8 mouse cellular contexts compared by ENCODE assay signal in the genomic region with DNA sequence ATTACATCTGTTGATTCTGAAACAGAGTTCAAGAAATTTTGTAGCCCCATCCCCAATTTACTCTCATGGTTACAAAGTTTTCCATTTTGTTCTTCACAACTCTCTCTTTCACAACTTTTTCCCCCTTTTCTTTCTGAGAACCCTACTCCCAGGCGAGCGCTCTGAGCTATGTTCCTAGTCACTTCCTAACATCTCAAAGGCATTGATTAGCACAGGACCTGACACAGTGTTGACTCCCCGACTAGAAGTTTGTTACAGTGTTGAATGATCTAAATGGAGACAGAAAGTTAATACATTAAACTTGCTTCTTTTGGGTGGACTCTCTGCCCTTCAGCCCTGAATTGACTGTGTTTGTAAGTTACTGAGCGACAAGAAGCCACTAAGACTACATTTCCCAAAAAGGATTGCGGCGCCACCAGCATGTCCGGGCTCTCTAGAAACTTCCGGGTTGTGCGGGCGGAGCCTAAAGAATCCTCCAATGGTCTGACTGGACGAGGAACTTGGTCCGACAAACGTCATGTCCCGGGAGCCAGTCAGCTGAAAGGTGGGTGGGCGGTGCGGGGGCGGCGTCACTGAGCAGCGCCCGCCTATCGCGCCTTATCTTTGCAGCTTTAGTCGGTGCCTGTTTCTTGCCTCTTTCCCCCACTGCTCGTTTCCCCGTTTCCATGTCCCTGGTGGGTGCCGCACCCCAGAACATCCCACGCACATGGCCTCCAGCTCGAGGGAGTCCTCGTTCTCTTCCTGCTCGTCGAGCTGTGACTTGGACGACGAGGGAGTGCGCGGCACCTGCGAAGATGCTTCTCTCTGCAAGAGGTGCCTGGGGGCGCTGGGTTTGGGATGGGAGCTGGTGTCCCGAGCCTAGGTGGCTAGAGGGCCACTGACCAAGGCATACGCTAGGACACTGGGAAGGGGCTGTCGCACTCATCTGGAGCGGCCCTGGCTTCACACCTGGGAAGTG. TPM values are rescaled to one million over a fixed set of nuclear protein-coding genes. Genes with fewer than 3 reads are reported as not detected.
A peak's percentile ranks its signal among the peaks of the same experiment; 100 is the strongest.
DNase-seq lines count a peak whose midpoint lies in the region; ATAC-seq lines count a peak whose summit lies in the region.

No protein-coding gene starts in this region.

- H3K27ac ChIP-seq in heart, embryonic 10.5 days = peak overlapping the region; percentile 78
- peak overlapping the region; percentile 67 for H3K27ac ChIP-seq in kidney, embryonic 15.5 days

- no peaks in the 10 kb centered on the region for H3K36me3 ChIP-seq in heart, embryonic 10.5 days
- no peaks in the 10 kb centered on the region for H3K36me3 ChIP-seq in kidney, embryonic 15.5 days

- peak overlapping the region; percentile 75 for H3K4me3 ChIP-seq in heart, embryonic 10.5 days
- H3K4me3 ChIP-seq in kidney, embryonic 15.5 days (replicated peaks) = peak overlapping the region; percentile 91

- peak overlapping the region; percentile 88 for H3K4me2 ChIP-seq in kidney, embryonic 15.5 days

- peaks cover 16% of the 10 kb centered on the region for H3K4me1 ChIP-seq in heart, embryonic 10.5 days
- peaks cover 20% of the 10 kb centered on the region for H3K4me1 ChIP-seq in kidney, embryonic 15.5 days

- DNase-seq in B cell, adult 2 months = peak; percentile 91 to 94
- peak; percentile 99 for DNase-seq in brain, adult 2 months (ENCODE audit: low read depth, low spot score)
- peak; percentile 99 for DNase-seq in heart, embryonic 10.5 days (ENCODE audit: low spot score)
- peak; percentile 97 for DNase-seq in liver
- peak; percentile 94 to 95 for DNase-seq in spleen, postnatal 4 days (ENCODE audit: low spot score in 2 of 2)

- H3K9me3 ChIP-seq in heart, embryonic 10.5 days = no peaks in the 10 kb centered on the region
- no peaks in the 10 kb centered on the region for H3K9me3 ChIP-seq in kidney, embryonic 15.5 days (replicated peaks)

- WGBS in heart, embryonic 10.5 days = 3% methylated on average over 41 of the region's 41 CpGs
- 4% methylated on average over 41 of the region's 41 CpGs for WGBS in kidney, embryonic 15.5 days

- H3K9ac ChIP-seq in kidney, embryonic 15.5 days = peak overlapping the region; percentile 85

- peak; percentile 99 for ATAC-seq in erythroblast, adult 5-6 weeks (replicated peaks; ENCODE audit: low FRiP score, poor library complexity, severe bottlenecking)
- peak; percentile 99 for ATAC-seq in kidney, embryonic 15.5 days (replicated peaks; ENCODE audit: low FRiP score)
- ATAC-seq in monocyte, adult 5-6 weeks (replicated peaks; ENCODE audit: insufficient number of reproducible peaks, low FRiP score, low TSS enrichment, poor library complexity, severe bottlenecking) = peak; percentile 98

- no peaks in the 10 kb centered on the region for H3K27me3 ChIP-seq in heart, embryonic 10.5 days (ENCODE audit: insufficient read depth, poor library complexity, severe bottlenecking)
- no peaks in the 10 kb centered on the region for H3K27me3 ChIP-seq in kidney, embryonic 15.5 days

RNA-seq across cellular contexts. Expression of gene Arhgap17, which starts 8.0 kb away (rescaled TPM):
- total RNA-seq in erythroblast, adult 5-6 weeks (2015; ENCODE audit: low replicate concordance) = 16.5 and 24.5 TPM in 2 replicates
- total RNA-seq in erythroblast, adult 5-6 weeks (2017; ENCODE audit: low replicate concordance) = 5.4 and 7.2 TPM in 2 replicates
- polyA plus RNA-seq in heart, embryonic 10.5 days (2016; fragmentation: Nextera tagmentation; extraction: Ambion mirVana) = 24.0 and 27.0 TPM in 2 replicates
- 23.7 and 25.2 TPM in 2 replicates for polyA plus RNA-seq in kidney, embryonic 15.5 days (2015; fragmentation: Nextera tagmentation; extraction: Ambion mirVana)
- 32.6 to 77.7 TPM (median 39.3 TPM) in 3 replicates for total RNA-seq in monocyte, adult 5-6 weeks (2017)

RNA-seq across cellular contexts. Expression of gene Lcmt1, which starts 8.1 kb away (rescaled TPM):
- 2.9 and 14.0 TPM in 2 replicates for total RNA-seq in erythroblast, adult 5-6 weeks (2015; ENCODE audit: low replicate concordance)
- 7.8 and 18.0 TPM in 2 replicates for total RNA-seq in erythroblast, adult 5-6 weeks (2017; ENCODE audit: low replicate concordance)
- polyA plus RNA-seq in heart, embryonic 10.5 days (2016; fragmentation: Nextera tagmentation; extraction: Ambion mirVana) = 42.7 and 50.2 TPM in 2 replicates
- polyA plus RNA-seq in kidney, embryonic 15.5 days (2015; fragmentation: Nextera tagmentation; extraction: Ambion mirVana) = 54.5 and 54.9 TPM in 2 replicates
- 19.3 to 26.6 TPM (median 21.5 TPM) in 3 replicates for total RNA-seq in monocyte, adult 5-6 weeks (2017)

Comparison
In these comparisons a context has a peak if more than half of its experiments do, and no peak if none do; other contexts are left out.
1. Peak in every context shown above with its lines: DNase-seq, ATAC-seq, H3K4me3 ChIP-seq and H3K27ac ChIP-seq.